Mouse (Mus musculus) kidney, adult 2 months (tissue): ENCODE measurements around the gene Trpm1. TPM values are rescaled to one million over a fixed set of nuclear protein-coding genes. Genes with fewer than 3 reads are reported as not detected.

Experiments used
- DNase-seq: peaks from one replicate; pipeline ENCODE4 v3.0.0; 2021
- H3K27ac ChIP-seq: fragments of 200-500 bp; 2 replicates; pipeline ENCODE4 v1.5.1; 2012; ENCODE audit warnings: low read depth, low read length, control low read depth, inconsistent platforms; ENCODE audit not compliant: insufficient read depth
- H3K27me3 ChIP-seq: fragments of 200-500 bp; replicated peaks from 2 replicates; pipeline ENCODE4 v1.6.1; 2012; ENCODE audit warnings: mild to moderate bottlenecking, moderate library complexity, low read length, inconsistent platforms; ENCODE audit not compliant: control insufficient read depth, insufficient read depth
- H3K36me3 ChIP-seq: fragments of 200-500 bp; 2 replicates; pipeline ENCODE4 v1.6.1; 2012; ENCODE audit warnings: mild to moderate bottlenecking, moderate library complexity, low read length, inconsistent platforms; ENCODE audit not compliant: control insufficient read depth, insufficient read depth
- H3K4me1 ChIP-seq: fragments of 200-500 bp; 2 replicates; pipeline ENCODE4 v1.6.1; 2011; ENCODE audit warnings: low read length; ENCODE audit not compliant: control insufficient read depth, insufficient read depth
- H3K4me3 ChIP-seq: fragments of 200-500 bp; 2 replicates; pipeline ENCODE4 v1.5.1; 2011; ENCODE audit warnings: mild to moderate bottlenecking, low read depth, low read length, control low read depth; ENCODE audit not compliant: insufficient read depth
- CTCF ChIP-seq: fragments of 200-500 bp; conservative IDR thresholded peaks from 2 replicates; pipeline ENCODE4 v1.5.1; 2011; ENCODE audit warnings: low read depth, mild to moderate bottlenecking, control low read depth, low read length, moderate library complexity, mixed read lengths; ENCODE audit not compliant: insufficient read depth, insufficient read length
- POLR2A ChIP-seq: fragments of 200-500 bp; IDR thresholded peaks from one replicate; pipeline ENCODE4 v1.6.1; 2011; ENCODE audit warnings: low read depth, low read length, control low read depth
- WGBS: fragments of 180-500 bp; shearing (Covaris S2); methylation state at CpG from one replicate; pipeline ENCODE4 v1.1.7; 2018; 5-methylcytosine and 5-hydroxymethylcytosine counted together
- polyA plus RNA-seq: library from polyadenylated mRNA; depleted of rRNA; stranded (reverse); fragments of >200 nt; gene quantifications from 2 replicates; pipeline ENCODE4 v1.2.3, GENCODE M21; 2012

Gene Trpm1
- polyA plus RNA-seq, 1 experiment, result 0.31 TPM

GRCm38 (mm10) chr7:64149747-64150146 is 3.9 kb upstream of the Trpm1 start:
- Histone ChIP-seq H3K27ac (no peak overlapping the region), H3K4me3 (no peak overlapping the region), H3K36me3 (no peaks in the 10 kb centered on the region), H3K27me3 (no peaks in the 10 kb centered on the region), H3K4me1 (no peaks in the 10 kb centered on the region)
- peak; percentile 16 for DNase-seq
- 45% methylated on average over 2 of the region's 2 CpGs for WGBS
- no peak for TF ChIP-seq CTCF

DNA sequence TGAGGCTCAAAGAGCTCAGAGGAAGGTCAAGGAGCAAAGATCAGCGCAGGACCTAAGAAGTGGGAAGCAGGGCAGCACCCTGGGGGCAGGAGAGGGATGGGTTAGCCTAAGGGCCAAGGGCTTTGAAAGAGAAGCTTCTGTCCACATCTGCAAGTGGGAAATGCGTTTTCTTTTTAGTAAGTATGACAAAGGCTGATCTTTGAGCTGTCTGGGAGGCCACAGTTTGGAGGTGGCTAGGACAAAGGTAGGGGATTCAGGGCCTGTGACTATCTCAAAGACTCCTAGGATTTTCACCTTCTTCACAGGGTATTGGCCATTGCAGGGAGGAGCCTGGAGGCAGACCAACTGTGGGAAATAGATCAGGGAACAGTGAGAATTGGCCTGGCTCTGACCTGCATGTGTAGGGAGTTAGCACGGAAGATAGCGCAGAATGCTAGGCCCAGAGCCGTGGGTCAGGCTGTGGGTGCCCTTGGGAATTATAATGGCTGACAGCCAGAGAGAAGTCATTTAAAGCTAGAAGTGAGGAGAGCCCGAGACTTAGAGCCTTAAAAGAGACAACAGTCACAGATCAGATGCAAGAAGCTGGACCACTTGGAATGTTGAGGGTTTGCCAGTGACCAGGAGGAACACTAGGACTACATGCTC is 3.1 kb upstream of the Trpm1 start:
- DNase-seq, result peak; percentile 14
- Histone ChIP-seq H3K36me3 (no peaks in the 10 kb centered on the region), H3K27me3 (no peaks in the 10 kb centered on the region), H3K4me1 (peaks cover 3% of the 10 kb centered on the region; the same call in 1 of the 2 replicates), H3K4me3 (no peak overlapping the region), H3K27ac (no peak overlapping the region)
- TF ChIP-seq CTCF (no peak), POLR2A (no peak)
- 66% methylated on average over 6 of the region's 6 CpGs for WGBS

DNA sequence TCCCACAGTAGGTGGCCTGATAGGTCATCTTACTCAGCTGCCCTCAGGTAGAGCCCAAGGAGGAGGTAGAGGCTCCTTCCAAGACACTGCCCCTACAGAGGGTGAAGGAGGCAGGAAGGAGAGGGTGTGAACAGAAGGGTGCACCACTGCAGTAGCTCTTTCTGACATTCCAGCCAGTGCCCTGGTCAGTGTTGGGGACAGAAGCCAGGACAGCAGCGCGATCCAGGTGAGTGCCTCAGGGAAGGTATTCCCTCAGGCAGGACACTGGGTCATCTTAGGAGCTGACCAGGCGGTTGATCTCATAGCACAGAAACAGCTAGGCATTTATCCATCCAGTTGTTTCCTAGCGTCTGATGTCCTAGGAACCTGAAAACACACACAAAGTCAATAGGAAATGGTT is 1.6 kb downstream of the Trpm1 start:
- Histone ChIP-seq H3K4me3 (no peak overlapping the region), H3K27ac (no peak overlapping the region), H3K4me1 (peaks cover 18% of the 10 kb centered on the region), H3K27me3 (no peaks in the 10 kb centered on the region), H3K36me3 (no peaks in the 10 kb centered on the region)
- peak; percentile 7 for DNase-seq
- TF ChIP-seq CTCF (no peak), POLR2A (no peak)
- 58% methylated on average over 4 of the region's 4 CpGs for WGBS

- H3K4me1 ChIP-seq, result peaks cover 18% of the 10 kb centered on the region
- peak; percentile 94 for DNase-seq
- no peaks in the 10 kb centered on the region for H3K36me3 ChIP-seq
- TF ChIP-seq CTCF, result peak; percentile 77
- no peak for TF ChIP-seq POLR2A
- H3K4me3 ChIP-seq, result no peak overlapping the region
- peak overlapping the region; percentile 61 for H3K27ac ChIP-seq
- no peaks in the 10 kb centered on the region for H3K27me3 ChIP-seq
- WGBS, result 3% methylated on average over 10 of the region's 10 CpGs
Measured at GRCm38 (mm10) chr7:64155687-64156086, 2.1 kb downstream of the Trpm1 start.

GRCm38 (mm10) chr7:64156271-64156911 is 2.8 kb downstream of the Trpm1 start:
- peaks cover 18% of the 10 kb centered on the region for H3K4me1 ChIP-seq
- no peaks in the 10 kb centered on the region for H3K36me3 ChIP-seq
- TF ChIP-seq CTCF (no peak), POLR2A (no peak)
- WGBS, result 32% methylated on average over 5 of the region's 5 CpGs
- no peaks in the 10 kb centered on the region for H3K27me3 ChIP-seq
- H3K27ac ChIP-seq, result peak overlapping the region; percentile 61
- H3K4me3 ChIP-seq, result no peak overlapping the region
- DNase-seq, result peak; percentile 92

DNA sequence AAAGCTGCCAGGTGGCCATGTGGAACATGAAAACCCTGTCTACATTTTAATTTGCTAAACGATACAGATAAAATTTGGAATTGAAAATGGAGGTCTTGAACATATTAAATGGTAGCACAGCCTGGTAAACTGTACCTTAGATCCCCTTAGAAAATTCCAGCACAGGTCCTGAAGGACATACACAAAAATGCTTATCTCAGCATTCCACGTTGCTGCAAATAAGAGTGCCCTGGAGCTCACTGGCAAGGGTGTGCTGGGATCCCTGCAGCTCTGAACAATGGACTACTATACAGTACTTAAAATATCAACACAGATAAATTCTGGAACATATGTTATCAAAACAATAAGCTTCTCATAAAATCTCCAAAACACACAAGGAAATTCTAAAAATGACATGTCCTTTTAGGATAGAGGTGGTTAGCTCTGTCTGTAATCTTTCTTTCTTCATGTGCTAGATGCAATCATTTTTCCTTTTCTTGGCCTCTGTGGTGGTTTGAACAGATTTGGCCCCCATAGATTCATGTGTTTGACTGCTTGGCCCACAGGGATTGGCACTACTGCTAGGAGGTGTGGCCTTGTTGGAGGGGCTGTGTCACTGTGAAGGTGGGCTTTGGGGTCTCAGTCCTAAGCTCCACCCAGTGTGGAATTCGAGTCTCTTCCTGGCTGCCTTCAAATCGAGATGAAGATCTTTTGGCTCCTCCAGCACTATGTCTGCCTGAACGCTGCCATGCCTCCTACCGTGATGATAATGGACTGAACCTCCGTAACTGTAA is 3.5 kb downstream of the Trpm1 start:
- Histone ChIP-seq H3K27ac (no peak overlapping the region), H3K36me3 (no peaks in the 10 kb centered on the region), H3K27me3 (no peaks in the 10 kb centered on the region), H3K4me3 (no peak overlapping the region), H3K4me1 (peaks cover 18% of the 10 kb centered on the region)
- DNase-seq, result no peak
- TF ChIP-seq CTCF (no peak), POLR2A (no peak)
- 61% methylated on average over 7 of the region's 7 CpGs for WGBS
